Comparison of ENCODE assay signal across 8 mouse cellular contexts in genomic region chrX:52790980-52791593, GRCm38 (mm10). TPM values are rescaled to one million over a fixed set of nuclear protein-coding genes. Genes with fewer than 3 reads are reported as not detected.
DNase-seq lines count a peak whose midpoint lies in the region; ATAC-seq lines count a peak whose summit lies in the region.

Gene Ccdc160, plus strand, starts transcription at chrX:52791200.

- no peaks in the 10 kb centered on the region for H3K27me3 ChIP-seq in embryonic facial prominence, embryonic 15.5 days
- H3K27me3 ChIP-seq in heart, embryonic 10.5 days (ENCODE audit: insufficient read depth, poor library complexity, severe bottlenecking) = no peaks in the 10 kb centered on the region
- H3K27me3 ChIP-seq in limb, embryonic 10.5 days (ENCODE audit: low read depth, poor library complexity, severe bottlenecking) = peaks cover 9% of the 10 kb centered on the region; the same call in 1 of the 2 replicates
- H3K27me3 ChIP-seq in midbrain, embryonic 12.5 days = no peaks in the 10 kb centered on the region
- no peaks in the 10 kb centered on the region for H3K27me3 ChIP-seq in stomach, embryonic 14.5 days (ENCODE audit: control insufficient read depth, insufficient read depth, low read length)

- peak; percentile 89 for DNase-seq in heart, embryonic 10.5 days (ENCODE audit: low spot score)
- DNase-seq in kidney, adult 9 months = peak; percentile 81
- DNase-seq in limb, embryonic 10.5 days (ENCODE audit: low spot score) = peak; percentile 85

- no peaks in the 10 kb centered on the region for H3K36me3 ChIP-seq in embryonic facial prominence, embryonic 15.5 days
- H3K36me3 ChIP-seq in heart, embryonic 10.5 days = no peaks in the 10 kb centered on the region
- H3K36me3 ChIP-seq in limb, embryonic 10.5 days = no peaks in the 10 kb centered on the region
- H3K36me3 ChIP-seq in midbrain, embryonic 12.5 days = no peaks in the 10 kb centered on the region
- H3K36me3 ChIP-seq in stomach, embryonic 14.5 days (ENCODE audit: control insufficient read depth, insufficient read depth, low read length) = no peaks in the 10 kb centered on the region

- H3K4me2 ChIP-seq in embryonic facial prominence, embryonic 15.5 days (replicated peaks) = peak within 1 kb of the TSS; percentile 53
- peak within 1 kb of the TSS; percentile 46 for H3K4me2 ChIP-seq in midbrain, embryonic 12.5 days (replicated peaks)
- peak within 1 kb of the TSS; percentile 49 for H3K4me2 ChIP-seq in stomach, embryonic 14.5 days (replicated peaks; ENCODE audit: low read depth, low read length)

- no peak for ATAC-seq in embryonic facial prominence, embryonic 15.5 days (ENCODE audit: insufficient number of reproducible peaks, low FRiP score, low TSS enrichment, low read depth)
- ATAC-seq in midbrain, embryonic 12.5 days (ENCODE audit: low FRiP score, low read depth) = peak; percentile 99
- peak; percentile 86 for ATAC-seq in stomach, embryonic 14.5 days (ENCODE audit: insufficient number of reproducible peaks, insufficient read depth, low FRiP score, low read depth)
- ATAC-seq in activated CD4-positive, CD25-positive, alpha-beta regulatory T cell, adult 4 months = no peak

- H3K9me3 ChIP-seq in embryonic facial prominence, embryonic 15.5 days (replicated peaks) = no peaks in the 10 kb centered on the region
- H3K9me3 ChIP-seq in heart, embryonic 10.5 days = no peaks in the 10 kb centered on the region
- no peaks in the 10 kb centered on the region for H3K9me3 ChIP-seq in limb, embryonic 10.5 days (replicated peaks)
- no peaks in the 10 kb centered on the region for H3K9me3 ChIP-seq in midbrain, embryonic 12.5 days
- no peaks in the 10 kb centered on the region for H3K9me3 ChIP-seq in stomach, embryonic 14.5 days (ENCODE audit: control insufficient read depth, low read depth, low read length)

- H3K27ac ChIP-seq in brown adipose tissue, adult 24 weeks (replicated peaks; ENCODE audit: low read depth, low read length) = no peak within 1 kb of the TSS
- no peak within 1 kb of the TSS for H3K27ac ChIP-seq in embryonic facial prominence, embryonic 15.5 days (replicated peaks)
- H3K27ac ChIP-seq in heart, embryonic 10.5 days = peak within 1 kb of the TSS; percentile 74
- H3K27ac ChIP-seq in limb, embryonic 10.5 days = peak within 1 kb of the TSS; percentile 78
- H3K27ac ChIP-seq in midbrain, embryonic 12.5 days (replicated peaks) = peak within 1 kb of the TSS; percentile 40
- H3K27ac ChIP-seq in stomach, embryonic 14.5 days (ENCODE audit: low read length) = no peak within 1 kb of the TSS

- no peak within 1 kb of the TSS for H3K9ac ChIP-seq in embryonic facial prominence, embryonic 15.5 days
- peak within 1 kb of the TSS; percentile 56 for H3K9ac ChIP-seq in midbrain, embryonic 12.5 days (replicated peaks)
- no peak within 1 kb of the TSS for H3K9ac ChIP-seq in stomach, embryonic 14.5 days (replicated peaks; ENCODE audit: low read depth, low read length)

- no peaks in the 10 kb centered on the region for H3K4me1 ChIP-seq in brown adipose tissue, adult 24 weeks (ENCODE audit: control insufficient read depth, insufficient read depth, insufficient read length, low read length)
- H3K4me1 ChIP-seq in embryonic facial prominence, embryonic 15.5 days = no peaks in the 10 kb centered on the region
- 0 out of 2 replicates have a peak, but pooled peaks cover 8% of the 10 kb centered on the region for H3K4me1 ChIP-seq in heart, embryonic 10.5 days
- H3K4me1 ChIP-seq in limb, embryonic 10.5 days = peaks cover 10% of the 10 kb centered on the region; the same call in 1 of the 2 replicates
- peaks cover 5% of the 10 kb centered on the region; the same call in 1 of the 2 replicates for H3K4me1 ChIP-seq in midbrain, embryonic 12.5 days
- no peaks in the 10 kb centered on the region for H3K4me1 ChIP-seq in stomach, embryonic 14.5 days (ENCODE audit: control insufficient read depth, insufficient read depth, low read length)

- H3K4me3 ChIP-seq in brown adipose tissue, adult 24 weeks (ENCODE audit: insufficient read depth, low read depth, low read length) = peak within 1 kb of the TSS; percentile 35
- H3K4me3 ChIP-seq in embryonic facial prominence, embryonic 15.5 days (replicated peaks) = peak within 1 kb of the TSS; percentile 39
- H3K4me3 ChIP-seq in heart, embryonic 10.5 days = peak within 1 kb of the TSS; percentile 53
- peak within 1 kb of the TSS; percentile 52 for H3K4me3 ChIP-seq in limb, embryonic 10.5 days
- H3K4me3 ChIP-seq in midbrain, embryonic 12.5 days = peak within 1 kb of the TSS; percentile 43
- H3K4me3 ChIP-seq in stomach, embryonic 14.5 days (ENCODE audit: low read depth, low read length) = peak within 1 kb of the TSS; percentile 31

- WGBS in embryonic facial prominence, embryonic 15.5 days = 11% methylated on average over 25 of the region's 26 CpGs
- 15% methylated on average over 26 of the region's 26 CpGs for WGBS in heart, embryonic 10.5 days
- 16% methylated on average over 26 of the region's 26 CpGs for WGBS in limb, embryonic 10.5 days
- WGBS in midbrain, embryonic 12.5 days = 13% methylated on average over 26 of the region's 26 CpGs
- 12% methylated on average over 26 of the region's 26 CpGs for WGBS in stomach, embryonic 14.5 days

RNA-seq across cellular contexts. Expression of gene Ccdc160, which starts in this region (rescaled TPM):
- polyA plus RNA-seq in brown adipose tissue, adult 24 weeks (2012; ENCODE audit: insufficient read depth, insufficient read length, missing spikeins) = not detected in 2 replicates
- polyA plus RNA-seq in embryonic facial prominence, embryonic 15.5 days (2015; fragmentation: Nextera tagmentation; extraction: Ambion mirVana) = 0.35 and 0.65 TPM in 2 replicates
- polyA plus RNA-seq in heart, embryonic 10.5 days (2016; fragmentation: Nextera tagmentation; extraction: Ambion mirVana) = 0.99 and 2.4 TPM in 2 replicates
- polyA plus RNA-seq in limb, embryonic 10.5 days (2016; fragmentation: Nextera tagmentation; extraction: Ambion mirVana) = 1.9 and 2.5 TPM in 2 replicates
- polyA plus RNA-seq in midbrain, embryonic 12.5 days (2016; fragmentation: Nextera tagmentation; extraction: Ambion mirVana) = 5.4 and 5.5 TPM in 2 replicates
- 0.70 and 1.00 TPM in 2 replicates for polyA plus RNA-seq in stomach, embryonic 14.5 days (2014; fragmentation: Nextera tagmentation; extraction: Ambion mirVana)
- not detected for polyA plus RNA-seq in activated CD4-positive, CD25-positive, alpha-beta regulatory T cell, adult 4 months (2017; shearing (Covaris generic))

Comparison
In these comparisons a context has a peak if more than half of its experiments do, and no peak if none do; other contexts are left out.
1. Peak in ATAC-seq, H3K4me3 ChIP-seq and H3K4me2 ChIP-seq in stomach, embryonic 14.5 days; RNA of the gene not detected or under 1 TPM.
2. H3K27ac ChIP-seq: peak in heart, embryonic 10.5 days (single experiment), limb, embryonic 10.5 days (single experiment) and midbrain, embryonic 12.5 days (single experiment); none in brown adipose tissue, adult 24 weeks (single experiment), embryonic facial prominence, embryonic 15.5 days (single experiment) and stomach, embryonic 14.5 days (single experiment).
3. Peak in every context shown above with its lines, with median percentiles within 50 percentile points of each other: H3K4me3 ChIP-seq, H3K4me2 ChIP-seq and DNase-seq.